Mouse (Mus musculus): ENCODE results near the gene Pkdcc.

The Pkdcc gene

GRCm38 (mm10) chr17:83214674-83215528 is at the start of gene Pkdcc:
Gene Pkdcc, plus strand, starts transcription at chr17:83215292.
- in situ Hi-C loops (cut with MboI; ENCODE audit: unreplicated experiment in 2 of 2): no loop called here

DNA sequence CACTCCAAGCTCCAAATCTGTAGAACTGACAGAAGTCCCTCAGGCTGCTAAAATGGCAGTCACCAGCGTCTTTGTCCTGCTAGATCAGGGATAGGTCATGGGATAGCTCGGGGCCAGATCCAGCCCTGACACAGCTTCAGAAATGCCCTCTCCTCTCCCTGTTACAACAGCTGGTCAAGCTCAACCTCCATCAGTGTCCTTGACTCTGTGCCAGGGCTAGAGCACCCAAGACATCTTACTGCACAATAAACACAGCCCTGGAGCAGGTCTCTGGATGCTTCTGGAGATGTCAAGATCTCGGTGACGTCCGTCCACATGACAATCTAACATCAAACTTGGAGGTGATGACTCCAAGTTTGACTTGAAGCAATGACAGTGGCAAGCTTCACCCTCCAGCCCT is 48.9 kb upstream of the Pkdcc start:
- in situ Hi-C loops (cut with MboI; ENCODE audit: unreplicated experiment in 2 of 2): no loop called here

DNA sequence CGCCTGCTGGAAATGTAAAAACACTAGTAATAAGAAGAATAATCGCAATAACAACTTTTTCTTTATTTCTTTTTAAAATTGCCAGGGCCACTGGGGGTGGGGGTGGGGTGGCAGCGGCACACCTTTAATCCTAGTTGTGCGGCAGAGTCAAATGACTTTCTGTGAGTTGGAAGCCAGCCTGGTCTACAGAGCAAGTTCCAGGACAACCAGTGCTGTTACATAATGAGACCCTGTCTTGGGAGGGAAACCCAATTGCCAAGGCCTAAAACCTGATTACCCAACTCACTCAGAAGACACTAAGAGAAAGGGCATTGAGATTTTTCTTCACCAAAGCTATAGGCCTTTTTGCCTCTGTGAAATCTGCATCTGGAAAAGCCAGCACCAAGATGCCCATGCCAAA is 38.9 kb upstream of the Pkdcc start:
- in situ Hi-C loops (cut with MboI; ENCODE audit: unreplicated experiment in 2 of 2): no loop called here

DNA sequence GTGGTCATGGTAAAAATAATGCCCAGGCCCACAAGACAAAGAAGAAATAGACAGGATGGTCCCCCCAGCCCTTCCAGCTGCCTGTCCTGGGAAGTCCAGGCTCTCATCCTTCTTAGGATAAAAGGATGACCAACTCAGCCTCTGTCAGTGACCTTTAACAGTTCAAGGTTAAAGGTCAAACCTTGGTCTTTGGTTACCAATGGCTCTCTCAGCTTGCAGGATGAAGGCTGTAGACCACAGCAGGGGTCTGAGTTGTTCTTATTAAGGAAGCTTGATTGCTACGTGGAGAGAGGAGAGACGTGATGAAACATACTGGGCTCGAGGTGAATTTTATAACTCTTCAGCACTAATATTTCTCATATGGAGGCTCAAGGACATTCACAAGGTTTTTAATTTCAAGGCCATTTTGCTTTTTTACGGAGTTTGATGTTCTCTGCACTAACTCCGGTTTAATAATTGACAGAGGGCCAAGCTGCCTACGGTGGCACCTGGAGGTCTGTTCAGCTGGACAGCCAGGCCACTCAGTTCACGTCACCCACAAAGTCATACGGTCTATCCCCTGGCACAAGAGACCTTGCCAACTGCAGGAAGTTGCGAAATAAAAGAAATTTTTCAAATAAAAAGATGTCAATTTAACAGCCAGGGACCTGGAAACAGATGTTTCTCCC is 36.5 kb upstream of the Pkdcc start:
- in situ Hi-C loops (cut with MboI; ENCODE audit: unreplicated experiment in 2 of 2): no loop called here

DNA sequence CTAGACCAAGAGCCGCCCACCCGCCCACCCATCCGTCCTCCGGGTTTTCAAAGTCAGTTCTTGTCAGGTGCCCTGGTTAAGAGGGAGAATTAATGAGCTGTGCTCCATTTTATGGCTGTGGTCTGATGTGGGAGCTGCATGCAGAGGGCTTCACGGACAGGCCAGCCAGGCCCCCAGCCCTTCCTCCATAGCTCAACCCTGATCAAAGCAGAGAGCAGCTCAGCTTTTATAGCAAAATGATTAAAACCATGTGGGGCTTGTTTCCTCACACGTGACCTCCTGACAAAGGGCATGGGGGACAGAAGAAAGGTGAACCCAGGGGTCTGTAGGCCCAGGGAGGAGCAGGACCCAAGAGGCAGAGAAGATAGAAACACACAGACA is 36.0 kb upstream of the Pkdcc start:
- in situ Hi-C loops (cut with MboI; ENCODE audit: unreplicated experiment in 2 of 2): no loop called here

- in situ Hi-C loops (cut with MboI; ENCODE audit: unreplicated experiment in 2 of 2): no loop called here
These were observed 35.5 kb upstream of the Pkdcc start for GRCm38 (mm10) chr17:83179569-83179968.

GRCm38 (mm10) chr17:83181086-83181485 is 34.0 kb upstream of the Pkdcc start:
- in situ Hi-C loops (cut with MboI; ENCODE audit: unreplicated experiment in 2 of 2): no loop called here

GRCm38 (mm10) chr17:83181592-83181991 is 33.5 kb upstream of the Pkdcc start:
- in situ Hi-C loops (cut with MboI; ENCODE audit: unreplicated experiment in 2 of 2): no loop called here

DNA sequence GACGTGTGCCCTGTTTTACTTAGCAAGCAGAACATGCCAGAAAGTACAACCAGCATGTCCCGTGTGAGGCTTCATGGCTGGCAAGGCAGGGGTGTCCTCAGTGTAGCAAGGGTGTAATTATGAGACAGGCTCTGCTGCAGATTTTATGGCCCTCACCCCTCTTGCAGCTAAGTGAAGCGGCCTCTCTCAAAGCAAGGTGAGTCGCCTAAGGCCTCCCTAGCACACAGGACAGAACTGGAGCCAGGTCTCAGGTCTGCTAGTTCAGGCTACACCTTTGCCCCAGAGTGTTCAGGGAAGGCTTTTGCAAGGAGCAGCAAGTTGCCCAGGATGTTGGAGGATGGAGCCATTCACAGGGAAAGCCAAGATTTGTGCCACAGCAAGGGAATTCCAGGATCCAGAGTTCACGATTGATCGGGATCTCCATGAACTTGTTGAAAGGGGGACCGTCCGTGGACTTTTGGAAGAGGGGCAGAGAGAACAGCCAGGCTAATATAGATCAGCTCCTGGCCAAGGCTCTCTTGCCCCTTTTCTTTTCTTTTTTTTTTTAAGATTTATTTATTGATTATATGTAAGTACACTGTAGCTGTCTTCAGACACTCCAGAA is 32.9 kb upstream of the Pkdcc start:
- in situ Hi-C loops (cut with MboI; ENCODE audit: unreplicated experiment in 2 of 2): no loop called here

DNA sequence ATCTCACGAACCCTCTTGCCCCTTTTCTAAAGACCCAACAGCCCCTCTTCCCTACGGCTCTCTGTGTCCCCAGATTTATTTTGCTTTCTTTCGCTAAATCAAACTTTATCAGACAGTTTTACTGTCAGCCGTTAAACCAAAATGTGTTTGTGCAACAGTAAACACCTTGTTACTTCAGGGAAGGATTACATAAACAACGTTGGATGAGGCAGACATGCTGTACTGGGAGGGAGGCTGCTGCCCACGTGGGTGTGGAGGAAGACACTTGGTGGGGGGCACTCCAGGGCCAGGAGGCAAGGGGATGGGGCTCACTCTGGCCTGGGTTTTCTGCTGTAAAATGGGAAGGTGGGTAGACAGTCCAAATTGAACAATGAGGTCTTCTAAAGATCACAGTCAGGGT is 32.3 kb upstream of the Pkdcc start:
- in situ Hi-C loops (cut with MboI; ENCODE audit: unreplicated experiment in 2 of 2): no loop called here

GRCm38 (mm10) chr17:83187751-83188565 is 27.1 kb upstream of the Pkdcc start:
- in situ Hi-C loops (cut with MboI; ENCODE audit: unreplicated experiment in 2 of 2): no loop called here

- in situ Hi-C loops (cut with MboI; ENCODE audit: unreplicated experiment in 2 of 2): no loop called here
These were observed 24.3 kb upstream of the Pkdcc start for GRCm38 (mm10) chr17:83190810-83191209.

DNA sequence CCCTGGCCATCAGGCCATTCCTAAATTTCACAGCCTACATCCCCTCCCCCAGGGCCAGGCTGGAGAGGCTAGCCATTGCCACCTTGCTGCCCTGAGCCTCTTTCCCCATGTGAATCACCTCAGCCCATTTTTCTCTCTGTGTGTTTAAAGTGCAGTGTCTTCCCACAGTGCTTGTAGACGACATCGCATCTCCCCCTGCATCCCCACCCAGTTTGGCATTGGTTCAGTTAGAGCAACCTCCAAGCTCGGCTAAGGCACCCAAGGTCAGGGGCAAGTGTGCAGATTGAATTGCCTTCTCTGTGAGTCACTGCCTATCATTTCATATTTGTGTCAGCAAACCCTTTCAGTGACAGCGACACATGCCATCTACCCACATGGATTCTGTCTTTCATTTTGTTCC is 20.6 kb upstream of the Pkdcc start:
- in situ Hi-C loops (cut with MboI; ENCODE audit: unreplicated experiment in 2 of 2): no loop called here

DNA sequence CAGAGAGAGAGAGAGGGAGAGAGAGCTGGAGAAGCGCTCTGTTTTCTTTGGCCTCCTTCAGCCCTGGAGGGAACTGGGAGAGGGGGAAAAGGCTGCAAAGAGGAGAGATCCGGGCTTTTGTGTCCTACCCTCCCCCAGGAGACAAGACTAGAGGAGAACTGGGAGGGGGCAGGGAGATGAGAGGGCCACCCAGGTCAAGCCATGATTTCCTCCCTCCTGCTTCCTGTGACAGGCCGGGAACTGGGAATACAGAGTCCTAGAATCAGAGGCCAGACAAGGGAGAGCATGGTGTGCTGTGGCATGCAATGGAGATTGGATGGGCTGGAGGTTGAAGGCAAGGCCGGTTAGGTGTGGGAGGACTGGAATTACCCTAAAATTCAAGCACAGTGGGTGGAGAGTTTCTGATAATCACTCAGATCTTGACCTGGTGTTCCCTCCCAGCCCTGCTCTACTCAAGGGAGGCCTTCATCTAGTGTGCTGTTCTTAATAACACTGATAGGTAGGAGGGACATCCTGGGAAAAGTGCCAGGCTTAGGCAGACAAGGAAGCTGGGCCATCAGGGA is 17.6 kb upstream of the Pkdcc start:
- in situ Hi-C loops (cut with MboI; ENCODE audit: unreplicated experiment in 2 of 2): no loop called here

- in situ Hi-C loops (cut with MboI; ENCODE audit: unreplicated experiment in 2 of 2): no loop called here
These were observed 14.6 kb upstream of the Pkdcc start for GRCm38 (mm10) chr17:83200469-83200868.

DNA sequence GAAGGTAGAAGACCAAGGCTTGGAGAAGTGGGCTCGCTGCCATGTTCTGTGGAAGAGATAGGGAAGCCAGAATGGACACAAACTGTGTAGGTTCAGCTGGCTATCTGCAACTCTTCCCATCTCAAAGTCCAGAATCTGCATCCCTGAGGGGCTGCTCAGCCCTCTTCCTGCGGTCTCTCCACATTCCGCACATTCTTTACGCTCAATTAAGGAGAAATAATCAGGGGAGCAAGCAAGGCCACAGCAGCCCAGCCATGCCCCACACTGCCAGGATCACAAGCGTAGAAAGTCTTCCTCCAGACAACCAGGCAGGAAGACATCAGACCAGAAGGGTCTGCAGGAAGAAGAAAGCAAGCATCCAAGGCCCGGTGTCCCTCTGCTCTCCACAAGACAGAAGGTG is 13.8 kb upstream of the Pkdcc start:
- in situ Hi-C loops (cut with MboI; ENCODE audit: unreplicated experiment in 2 of 2): no loop called here

DNA sequence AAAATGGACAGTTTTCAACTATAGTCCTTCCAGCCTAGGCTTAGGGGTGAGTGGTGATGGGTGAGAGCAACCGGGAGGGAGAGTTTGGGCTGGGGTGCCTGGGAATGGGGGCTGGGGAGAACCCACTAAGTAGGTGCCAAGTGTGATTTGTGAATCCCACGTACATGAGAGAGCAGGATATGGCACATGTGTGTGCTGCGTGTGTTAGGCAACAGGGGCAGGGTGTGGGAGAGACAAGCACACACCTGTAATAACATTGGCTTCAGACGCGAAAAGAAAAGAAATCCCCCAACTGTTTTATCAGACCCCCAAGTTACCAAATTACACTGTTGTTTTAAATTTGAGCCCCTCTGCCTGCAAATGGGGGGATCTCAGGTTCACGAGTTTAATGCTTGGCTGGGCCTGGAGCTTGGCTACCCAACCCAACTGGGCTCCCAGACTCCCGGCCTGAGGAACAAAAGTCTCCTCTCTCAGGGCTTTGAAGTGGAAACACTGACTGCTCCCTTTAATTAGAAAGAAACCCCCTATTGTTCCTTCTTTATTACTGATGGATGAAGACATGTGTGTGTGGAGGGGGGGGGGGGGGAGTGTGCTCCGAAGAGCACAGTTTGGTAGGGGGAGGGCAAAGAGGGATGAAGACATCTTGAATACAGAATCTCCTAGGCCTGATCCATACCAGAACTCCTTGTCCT is 11.3 kb upstream of the Pkdcc start:
- in situ Hi-C loops (cut with MboI; ENCODE audit: unreplicated experiment in 2 of 2): no loop called here

- in situ Hi-C loops (cut with MboI; ENCODE audit: unreplicated experiment in 2 of 2): no loop called here
These were observed 7.8 kb upstream of the Pkdcc start for GRCm38 (mm10) chr17:83207296-83207695.

- in situ Hi-C loops (cut with MboI; ENCODE audit: unreplicated experiment in 2 of 2): no loop called here
These were observed 6.6 kb upstream of the Pkdcc start for GRCm38 (mm10) chr17:83208455-83208854.

GRCm38 (mm10) chr17:83210531-83210930 is 4.6 kb upstream of the Pkdcc start:
- in situ Hi-C loops (cut with MboI; ENCODE audit: unreplicated experiment in 2 of 2): no loop called here
